Comparison of ENCODE assay signal across 32 mouse cellular contexts in the genomic region with DNA sequence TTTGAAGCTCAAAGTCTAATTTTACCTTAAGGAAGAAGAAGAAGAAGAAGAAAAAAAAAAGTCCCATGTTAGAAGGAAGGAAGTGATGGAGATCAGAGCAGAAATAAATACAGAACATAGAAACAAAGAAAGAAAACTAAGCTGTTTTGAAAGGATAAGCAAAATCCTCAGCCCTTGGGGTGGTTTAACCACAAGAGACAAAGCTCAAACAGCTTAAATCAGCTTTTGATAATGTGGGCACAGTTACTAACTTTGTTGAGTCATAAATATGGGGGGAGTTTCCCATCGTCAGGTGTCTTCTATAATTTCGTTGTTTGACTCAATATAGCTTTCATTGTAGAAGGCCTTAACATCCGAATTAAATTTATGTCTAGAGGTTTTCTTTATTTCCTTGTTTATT. TPM values are rescaled to one million over a fixed set of nuclear protein-coding genes. Genes with fewer than 3 reads are reported as not detected.
DNase-seq lines count a peak whose midpoint lies in the region; ATAC-seq and TF ChIP-seq lines count a peak whose summit lies in the region.
"Had no signal": no experiment of that assay in that cellular context is flagged by ENCODE, and none has a peak within 500 bp of the region (broad histone marks: within the 10 kb centered on the region; RNA-seq: fewer than 3 reads in every experiment).

No protein-coding gene starts in this region.

- DNase-seq in thymus, postnatal 0 days (ENCODE audit: low spot score), result peak; percentile 28
- no peak for DNase-seq in thymus, postnatal 14 days
- DNase-seq in T-cell, adult 2 months (ENCODE audit: low spot score), result peak; percentile 56
- peak; percentile 35 to 62 for DNase-seq in natural killer cell, adult 2 months (ENCODE audit: low spot score in 2 of 2)
- no peak for DNase-seq in hindbrain, postnatal 0 days (ENCODE audit: low spot score)
- no peak for DNase-seq in thymus, adult 2 months
- no peak for DNase-seq in left cerebral cortex, adult 11 months (ENCODE audit: low spot score)
- DNase-seq: adrenal gland, postnatal 10 days; B cell, adult 2 months; cerebellum, adult 18-20 months; cerebellum, postnatal 25 days; embryo, embryonic 11 days; gastrocnemius, postnatal 14 days; heart, adult 18-20 months; heart, postnatal 10 days; kidney, adult 9 months; kidney, postnatal 4 days; layer of hippocampus, adult 9-11 months; lung, adult 18-20 months; lung, postnatal 10 days; right cerebral cortex, postnatal 25 days; thymus, postnatal 4 days had no signal

- H3K36me3 ChIP-seq in hindbrain, postnatal 0 days (ENCODE audit: insufficient read depth, low read length), result no peaks in the 10 kb centered on the region
- H3K36me3 ChIP-seq in thymus, adult 2 months (ENCODE audit: control insufficient read depth, insufficient read depth, low read length), result no peaks in the 10 kb centered on the region
- H3K36me3 ChIP-seq: embryonic facial prominence, embryonic 15.5 days; heart, embryonic 12.5 days; limb, embryonic 13.5 days; liver, embryonic 12.5 days; neural tube, embryonic 13.5 days had no signal

- 83% methylated on average over 3 of the region's 3 CpGs for WGBS in hindbrain, postnatal 0 days
- 5% methylated on average over 3 of the region's 3 CpGs for WGBS in thymus, adult 2 months

- H3K9ac ChIP-seq in hindbrain, postnatal 0 days (replicated peaks; ENCODE audit: low read length), result no peak overlapping the region
- H3K9ac ChIP-seq: embryonic facial prominence, embryonic 15.5 days; heart, embryonic 12.5 days; hindbrain, embryonic 14.5 days; limb, embryonic 13.5 days; liver, embryonic 12.5 days; neural tube, embryonic 13.5 days had no signal

- H3K27me3 ChIP-seq in hindbrain, postnatal 0 days (ENCODE audit: insufficient read depth, low read length), result no peaks in the 10 kb centered on the region
- no peaks in the 10 kb centered on the region; the same call in 1 of the 2 replicates for H3K27me3 ChIP-seq in thymus, adult 2 months (ENCODE audit: control insufficient read depth, insufficient read depth, low read length)
- H3K27me3 ChIP-seq: embryonic facial prominence, embryonic 15.5 days; limb, embryonic 13.5 days; megakaryocyte, embryonic 14.5 days; neural tube, embryonic 13.5 days had no signal

- no peak overlapping the region for H3K4me2 ChIP-seq in hindbrain, postnatal 0 days (ENCODE audit: low read depth, low read length)
- H3K4me2 ChIP-seq: embryonic facial prominence, embryonic 15.5 days; heart, embryonic 12.5 days; hindbrain, embryonic 14.5 days; limb, embryonic 13.5 days; liver, embryonic 12.5 days; neural tube, embryonic 13.5 days had no signal

- no peaks in the 10 kb centered on the region for H3K4me1 ChIP-seq in hindbrain, postnatal 0 days (ENCODE audit: insufficient read depth, low read length)
- no peaks in the 10 kb centered on the region; the same call in 1 of the 2 replicates for H3K4me1 ChIP-seq in thymus, adult 2 months (replicated peaks; ENCODE audit: control insufficient read depth, insufficient read depth, low read length)
- H3K4me1 ChIP-seq: embryonic facial prominence, embryonic 15.5 days; heart, embryonic 12.5 days; liver, embryonic 12.5 days had no signal

- no peaks in the 10 kb centered on the region for H3K9me3 ChIP-seq in hindbrain, postnatal 0 days (ENCODE audit: low read length)
- H3K9me3 ChIP-seq: embryonic facial prominence, embryonic 15.5 days; heart, embryonic 12.5 days; limb, embryonic 13.5 days; liver, embryonic 12.5 days; megakaryocyte, embryonic 14.5 days; neural tube, embryonic 13.5 days had no signal

- peak; percentile 79 for ATAC-seq in inflammation-experienced regulatory T-cells, adult 6 months
- ATAC-seq in hindbrain, postnatal 0 days, result no peak
- ATAC-seq: forebrain, embryonic 14.5 days; intestine, embryonic 16.5 days; liver, embryonic 12.5 days had no signal

- TF ChIP-seq CTCF in hindbrain, postnatal 0 days (IDR thresholded peaks at IDR 0.05; ENCODE audit: low read depth), result no peak
- TF ChIP-seq CTCF in thymus, adult 2 months (IDR thresholded peaks at IDR 0.05; ENCODE audit: borderline replicate concordance, control insufficient read depth, extremely low read depth, insufficient read depth, low read length, poor library complexity), result no peak

- no peak overlapping the region for H3K4me3 ChIP-seq in hindbrain, postnatal 0 days (ENCODE audit: low read length)
- no peak overlapping the region for H3K4me3 ChIP-seq in thymus, adult 2 months (ENCODE audit: control insufficient read depth, insufficient read depth, low read length)
- H3K4me3 ChIP-seq: embryonic facial prominence, embryonic 15.5 days; heart, embryonic 12.5 days; limb, embryonic 13.5 days; liver, embryonic 12.5 days; megakaryocyte, embryonic 14.5 days; neural tube, embryonic 13.5 days had no signal

- no peak for TF ChIP-seq POLR2A in thymus, adult 2 months (IDR thresholded peaks at IDR 0.05; ENCODE audit: control insufficient read depth, extremely low read depth, insufficient read depth, low read length, poor library complexity)

- H3K27ac ChIP-seq in hindbrain, postnatal 0 days, result no peak overlapping the region
- H3K27ac ChIP-seq in thymus, adult 2 months (ENCODE audit: control insufficient read depth, insufficient read depth, low read length), result no peak overlapping the region
- H3K27ac ChIP-seq: embryonic facial prominence, embryonic 15.5 days; hindbrain, embryonic 14.5 days; limb, embryonic 13.5 days; liver, embryonic 12.5 days; neural tube, embryonic 13.5 days had no signal

RNA-seq across cellular contexts. Expression of a gene that starts 9.1 kb away (rescaled TPM):
- polyA plus RNA-seq in thymus, postnatal 0 days (2015; fragmentation: Nextera tagmentation; extraction: Ambion mirVana), result 0.53 and 0.55 TPM in 2 replicates
- polyA plus RNA-seq in inflammation-experienced regulatory T-cells, adult 6 months (2017; shearing (Covaris generic)), result 10 to 100 TPM; 31.8 to 88.8 (median 33.5) TPM
- total RNA-seq in hindbrain, postnatal 0 days (2014; rRNA removed), result 0.52 TPM in 1 of 2 replicates, not detected in the other
- polyA plus RNA-seq in hindbrain, postnatal 0 days (2015; fragmentation: Nextera tagmentation; extraction: Ambion mirVana), result 0.74 and 1.3 TPM in 2 replicates
- 0.20 and 0.28 TPM in 2 replicates for polyA plus RNA-seq in thymus, adult 2 months (2012; rRNA removed)
- total RNA-seq: gastrocnemius, postnatal 14 days; heart, postnatal 10 days had no signal
- polyA plus RNA-seq: embryonic facial prominence, embryonic 15.5 days; heart, embryonic 12.5 days; intestine, embryonic 16.5 days; liver, embryonic 12.5 days had no signal

RNA-seq across cellular contexts. Expression of a gene that starts 16.8 kb away (rescaled TPM):
- polyA plus RNA-seq in thymus, postnatal 0 days (2015; fragmentation: Nextera tagmentation; extraction: Ambion mirVana), result 136 and 144 TPM in 2 replicates
- 100 to 1,000 TPM; 251 to 357 (median 252) TPM for polyA plus RNA-seq in inflammation-experienced regulatory T-cells, adult 6 months (2017; shearing (Covaris generic))
- total RNA-seq in hindbrain, postnatal 0 days (2014; rRNA removed), result 48.5 and 48.8 TPM in 2 replicates
- 46.7 and 48.5 TPM in 2 replicates for polyA plus RNA-seq in hindbrain, postnatal 0 days (2015; fragmentation: Nextera tagmentation; extraction: Ambion mirVana)
- polyA plus RNA-seq in thymus, adult 2 months (2012; rRNA removed), result 72.4 and 81.4 TPM in 2 replicates

RNA-seq across cellular contexts. Expression of a gene that starts 48.6 kb away (rescaled TPM):
- 10.0 and 10.1 TPM in 2 replicates for polyA plus RNA-seq in thymus, postnatal 0 days (2015; fragmentation: Nextera tagmentation; extraction: Ambion mirVana)
- polyA plus RNA-seq in inflammation-experienced regulatory T-cells, adult 6 months (2017; shearing (Covaris generic)), result 1 to 10 TPM; 6.3 to 7.6 (median 6.7) TPM
- 64.0 and 73.6 TPM in 2 replicates for total RNA-seq in hindbrain, postnatal 0 days (2014; rRNA removed)
- 20.5 and 21.1 TPM in 2 replicates for polyA plus RNA-seq in hindbrain, postnatal 0 days (2015; fragmentation: Nextera tagmentation; extraction: Ambion mirVana)
- 107 TPM in 2 replicates for polyA plus RNA-seq in thymus, adult 2 months (2012; rRNA removed)

Comparison
In these comparisons a context has a peak if more than half of its experiments do, and no peak if none do; other contexts are left out.
1. DNase-seq: peak in thymus, postnatal 0 days (single experiment), T-cell, adult 2 months (single experiment) and natural killer cell, adult 2 months (2 of 2); none in thymus, postnatal 14 days (single experiment), hindbrain, postnatal 0 days (single experiment), thymus, adult 2 months (single experiment) and left cerebral cortex, adult 11 months (single experiment).
2. RNA of a gene that starts 9.1 kb away (polyA plus RNA-seq): 31.8 to 88.8 TPM in inflammation-experienced regulatory T-cells, adult 6 months; 0.74 to 1.3 TPM in hindbrain, postnatal 0 days, 0.53 to 0.55 TPM in thymus, postnatal 0 days and 0.20 to 0.28 TPM in thymus, adult 2 months; every median in the first group is over 10 times any median in the second.